Mouse (Mus musculus) kidney, adult 11 months (tissue): ENCODE measurements around the gene Cep83.

Source experiments
- DNase-seq: peaks from one replicate; pipeline ENCODE4 v3.0.0; 2022

The Cep83 gene

DNA sequence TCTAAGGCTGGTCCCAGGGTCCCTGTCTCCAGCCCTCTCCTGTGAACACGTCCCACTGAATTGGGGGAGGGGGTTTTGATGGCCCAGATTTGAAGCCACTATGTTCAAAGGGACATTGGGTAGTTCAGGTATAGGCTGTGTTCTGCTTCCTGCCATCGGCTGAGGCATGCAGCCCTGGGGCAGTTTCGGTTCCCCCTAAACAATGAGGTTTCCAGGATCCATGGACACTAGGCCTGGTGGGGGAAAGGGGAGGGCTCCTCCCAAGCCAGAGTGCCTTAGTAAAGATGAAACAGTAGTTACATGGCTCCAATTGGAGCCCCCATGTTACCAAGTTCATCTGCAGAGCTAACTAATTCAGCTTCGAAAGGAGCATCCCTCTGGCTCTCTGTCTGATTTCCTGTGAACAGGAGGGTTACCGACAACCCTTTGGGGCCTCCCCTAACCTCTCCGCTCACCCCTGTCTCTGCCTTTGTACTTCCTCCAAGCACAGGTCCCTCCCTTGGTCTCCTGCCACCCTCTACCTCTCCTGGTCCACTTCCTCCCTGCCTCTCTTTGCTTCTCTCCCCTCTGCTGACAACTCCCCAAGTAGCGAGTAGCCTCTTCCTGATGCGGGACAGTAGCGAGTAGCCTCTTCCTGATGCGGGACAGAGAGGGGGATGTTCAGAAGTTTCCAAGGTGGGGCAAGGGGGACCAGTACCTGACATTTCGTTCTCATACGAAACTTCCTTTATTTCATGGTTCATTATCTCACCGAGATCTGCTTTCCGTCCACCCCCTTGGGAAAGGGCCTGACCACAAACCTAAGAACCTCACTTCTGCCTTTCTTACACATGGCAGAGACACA lies 139.7 kb downstream of the Cep83 start:
- no peak for DNase-seq

DNA sequence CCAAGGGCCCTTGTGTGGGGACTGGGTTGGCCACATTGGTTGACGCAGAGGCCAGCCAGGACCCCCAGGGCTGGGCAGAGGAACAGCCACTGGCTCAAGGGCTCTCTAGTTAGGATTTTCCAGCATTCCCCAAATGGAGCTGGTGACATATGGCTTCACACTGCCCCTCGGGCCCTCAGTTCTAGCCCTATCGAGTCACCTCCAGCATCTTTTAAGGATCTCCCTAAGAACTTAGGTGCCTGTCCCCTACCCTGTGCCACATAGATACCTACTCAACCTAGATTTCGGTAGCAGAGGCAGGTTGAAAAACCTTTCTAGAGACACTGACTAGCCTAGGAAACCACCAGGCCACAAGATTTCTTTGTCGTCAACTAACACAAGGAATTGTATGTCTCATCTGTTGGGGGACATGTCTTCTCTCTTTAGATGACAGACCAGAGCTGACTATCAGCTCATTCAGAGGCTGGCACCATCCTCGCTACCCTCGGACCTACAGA lies 140.3 kb downstream of the Cep83 start:
- DNase-seq = no peak

DNA sequence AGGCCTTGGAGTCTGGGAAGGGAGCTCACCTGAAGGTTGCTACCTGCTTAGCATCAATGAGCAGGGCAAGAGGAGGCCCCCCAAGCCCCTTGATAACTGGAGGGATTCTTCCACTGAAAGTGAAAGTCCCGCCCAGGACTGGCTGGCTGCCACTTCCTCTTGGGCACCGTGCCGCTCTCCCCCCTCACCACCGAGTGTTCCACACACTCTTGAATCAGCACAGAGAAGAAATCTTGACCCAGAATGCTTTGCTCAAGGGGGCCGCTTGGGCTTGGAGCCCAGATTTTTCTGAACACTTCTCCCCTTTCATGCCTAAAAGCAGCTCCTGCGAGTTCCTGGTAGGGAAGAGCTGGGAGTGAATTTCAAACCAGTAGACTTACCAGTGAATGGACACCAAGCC lies 141.0 kb downstream of the Cep83 start:
- DNase-seq = peak; percentile 49

DNA sequence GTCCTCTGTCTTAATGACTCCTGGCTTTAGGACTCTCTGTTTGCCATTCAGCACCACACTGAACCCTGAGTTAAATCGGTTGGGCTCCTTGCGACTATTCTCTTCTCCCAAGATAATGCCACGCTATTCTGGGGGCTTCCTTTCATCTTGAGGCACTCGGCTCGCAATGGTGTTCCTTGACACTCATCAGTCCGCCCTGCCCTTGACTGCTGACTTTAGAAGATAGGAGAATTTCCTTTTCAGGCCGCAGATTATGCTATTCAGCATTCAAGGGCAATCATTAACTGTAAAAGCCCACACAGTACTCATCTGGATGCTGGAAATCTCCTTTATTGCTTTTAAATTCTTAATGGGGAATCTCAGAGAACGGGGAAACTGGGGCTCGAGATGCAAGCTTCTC lies 147.4 kb downstream of the Cep83 start:
- no peak for DNase-seq
